Mouse (Mus musculus): ENCODE results near the gene Rpl31. TPM values are rescaled to one million over a fixed set of nuclear protein-coding genes. Genes with fewer than 3 reads are reported as not detected.

The Rpl31 gene
- polyA plus RNA-seq, 1 experiment from 2014 or later = 292 TPM

DNA sequence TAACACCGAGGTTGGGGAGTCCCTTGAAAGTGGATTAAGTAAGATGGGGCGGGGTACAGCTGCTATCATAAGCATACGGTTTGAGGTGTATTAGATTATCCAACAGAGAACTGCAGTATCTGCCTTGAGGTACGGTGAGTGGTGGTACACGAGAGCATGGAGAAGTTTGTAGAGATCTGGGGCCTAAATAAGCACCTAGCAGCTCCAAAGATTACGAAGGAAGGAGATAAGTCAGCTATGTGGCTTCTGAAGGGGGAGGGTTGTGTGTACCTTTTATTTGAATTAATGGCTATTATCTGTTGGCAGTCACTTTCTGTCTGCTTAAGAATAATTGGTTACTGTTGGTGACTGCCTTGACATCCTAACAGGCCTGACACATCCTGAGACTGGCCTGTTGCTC, 2.8 kb downstream of the Rpl31 start:
- Histone ChIP-seq H3K27ac (no peak overlapping the region), H3K4me2 (no peak overlapping the region), H3K27me3 (replicated peaks) (no peaks in the 10 kb centered on the region), H3K4me3 (no peak overlapping the region), H3K9me3 (no peaks in the 10 kb centered on the region), H3K4me1 (peaks cover 19% of the 10 kb centered on the region), H3K36me3 (replicated peaks) (peaks cover 34% of the 10 kb centered on the region; the same call in 1 of the 2 replicates), H3K9ac (no peak overlapping the region)
- no peak for ATAC-seq (replicated peaks)
- 88% methylated on average over 6 of the region's 6 CpGs for WGBS

DNA sequence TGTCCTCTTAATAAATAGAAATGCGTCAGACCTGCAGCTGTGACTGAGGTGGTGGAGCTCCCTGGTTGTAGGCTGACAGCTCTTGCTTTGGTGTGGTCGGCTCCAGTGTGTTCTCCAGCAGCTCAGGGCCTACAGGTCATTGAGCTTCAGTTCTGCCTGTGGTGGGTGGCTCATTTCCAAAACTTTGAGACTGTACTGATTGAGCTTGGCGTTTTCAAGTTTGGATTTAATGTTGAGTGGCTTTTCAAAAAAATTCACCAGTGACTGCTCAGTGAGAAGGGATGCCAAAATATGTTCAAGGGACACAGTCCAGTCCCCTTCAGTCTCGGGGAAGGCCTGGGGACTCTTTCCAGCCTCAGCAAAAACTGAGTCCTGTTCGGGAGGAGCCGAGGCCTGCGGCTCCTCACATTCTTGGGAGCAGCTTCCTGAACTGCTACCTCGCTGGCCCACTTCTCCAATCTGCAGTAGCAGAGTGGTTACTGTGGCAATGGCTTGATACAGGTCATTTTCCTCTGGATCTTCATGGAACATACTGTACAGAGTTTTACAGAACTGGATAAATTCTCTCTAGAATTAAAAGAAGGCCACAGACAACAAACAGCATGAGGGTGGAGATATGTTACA, 4.7 kb downstream of the Rpl31 start:
- H3K9me3 ChIP-seq = no peaks in the 10 kb centered on the region
- no peak overlapping the region for H3K4me2 ChIP-seq
- 83% methylated on average over 8 of the region's 8 CpGs for WGBS
- ATAC-seq (replicated peaks) = no peak
- H3K27ac ChIP-seq = no peak overlapping the region
- H3K27me3 ChIP-seq (replicated peaks) = no peaks in the 10 kb centered on the region
- H3K36me3 ChIP-seq (replicated peaks) = peaks cover 34% of the 10 kb centered on the region; the same call in 1 of the 2 replicates
- no peak overlapping the region for H3K4me3 ChIP-seq
- no peak overlapping the region for H3K9ac ChIP-seq
- H3K4me1 ChIP-seq = peaks cover 12% of the 10 kb centered on the region

DNA sequence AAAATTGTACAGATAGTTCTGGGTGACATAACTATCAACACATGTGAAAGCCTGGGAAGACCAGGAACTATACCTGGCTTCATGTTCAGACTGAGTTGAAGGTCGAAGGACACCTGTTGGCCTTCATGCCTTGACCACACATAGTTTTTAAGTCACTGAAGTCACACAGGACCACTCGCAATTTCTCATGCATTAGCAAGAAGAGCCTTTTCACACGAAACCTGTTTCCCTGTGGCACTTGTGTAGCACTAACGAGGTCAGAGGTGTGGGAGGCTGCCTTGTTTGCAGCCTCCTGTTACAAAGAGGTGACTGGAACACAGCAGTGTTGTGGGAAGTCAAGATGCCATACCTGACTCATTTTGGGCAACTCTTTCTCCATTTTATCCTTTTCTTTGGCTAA, 5.7 kb downstream of the Rpl31 start:
- H3K4me2 ChIP-seq = no peak overlapping the region
- 76% methylated on average over 4 of the region's 4 CpGs for WGBS
- H3K27ac ChIP-seq = no peak overlapping the region
- H3K27me3 ChIP-seq (replicated peaks) = no peaks in the 10 kb centered on the region
- peaks cover 34% of the 10 kb centered on the region; the same call in 1 of the 2 replicates for H3K36me3 ChIP-seq (replicated peaks)
- peaks cover 12% of the 10 kb centered on the region for H3K4me1 ChIP-seq
- H3K9ac ChIP-seq = no peak overlapping the region
- no peak for ATAC-seq (replicated peaks)
- no peak overlapping the region for H3K4me3 ChIP-seq
- no peaks in the 10 kb centered on the region for H3K9me3 ChIP-seq

DNA sequence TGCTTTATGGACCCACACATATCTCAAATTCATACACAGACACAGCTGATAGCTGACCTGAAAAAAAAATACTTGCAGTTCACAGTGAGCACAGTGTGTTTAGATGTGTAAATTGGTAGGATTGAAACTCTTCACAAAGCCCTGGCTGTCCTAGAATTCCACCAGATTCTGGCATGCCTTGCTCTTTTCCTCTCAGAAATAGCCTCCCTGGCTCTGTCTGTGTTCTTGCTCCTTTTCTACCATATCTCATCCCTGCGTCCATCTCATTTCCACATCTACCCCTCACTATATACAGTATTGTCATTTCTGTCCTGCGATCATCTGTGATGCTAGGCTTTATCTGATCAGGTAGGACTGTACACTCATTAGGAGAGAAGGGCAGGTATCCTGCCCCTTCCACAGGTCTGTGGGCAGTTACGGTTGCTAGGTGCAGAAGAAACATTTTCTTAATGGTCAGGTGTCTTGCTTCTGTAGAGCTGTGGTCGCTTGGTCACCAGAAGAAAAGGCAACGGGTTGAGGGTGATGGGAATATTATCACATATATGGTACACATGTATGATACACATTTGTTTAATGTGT, 6.7 kb downstream of the Rpl31 start:
- Histone ChIP-seq H3K4me1 (peaks cover 5% of the 10 kb centered on the region), H3K27ac (no peak overlapping the region), H3K4me2 (no peak overlapping the region), H3K36me3 (replicated peaks) (peaks cover 34% of the 10 kb centered on the region; the same call in 1 of the 2 replicates), H3K27me3 (replicated peaks) (no peaks in the 10 kb centered on the region), H3K9me3 (no peaks in the 10 kb centered on the region), H3K4me3 (no peak overlapping the region), H3K9ac (no peak overlapping the region)
- 88% methylated on average over 5 of the region's 5 CpGs for WGBS
- no peak for ATAC-seq (replicated peaks)

DNA sequence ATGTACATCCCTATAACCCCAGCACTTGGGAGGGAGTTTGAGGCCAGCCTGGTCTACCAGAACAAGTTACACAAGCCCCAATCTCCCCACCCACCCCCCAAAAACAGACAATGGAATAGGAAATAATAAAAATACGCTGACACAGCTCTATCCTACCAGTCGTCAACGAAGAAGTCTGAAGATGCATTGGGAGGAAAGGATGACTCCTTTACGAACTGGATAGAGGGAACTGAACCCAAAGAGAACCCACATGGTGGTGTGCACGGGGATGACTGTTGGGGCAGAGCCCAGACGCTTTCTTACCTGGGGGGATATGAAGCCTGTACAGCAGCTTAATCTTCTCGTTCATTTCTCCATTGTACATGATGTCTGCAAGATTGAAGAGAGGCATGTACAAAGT, 8.5 kb downstream of the Rpl31 start:
- no peak for ATAC-seq (replicated peaks)
- 87% methylated on average over 7 of the region's 7 CpGs for WGBS
- peaks cover 22% of the 10 kb centered on the region; the same call in 1 of the 2 replicates for H3K36me3 ChIP-seq (replicated peaks)

DNA sequence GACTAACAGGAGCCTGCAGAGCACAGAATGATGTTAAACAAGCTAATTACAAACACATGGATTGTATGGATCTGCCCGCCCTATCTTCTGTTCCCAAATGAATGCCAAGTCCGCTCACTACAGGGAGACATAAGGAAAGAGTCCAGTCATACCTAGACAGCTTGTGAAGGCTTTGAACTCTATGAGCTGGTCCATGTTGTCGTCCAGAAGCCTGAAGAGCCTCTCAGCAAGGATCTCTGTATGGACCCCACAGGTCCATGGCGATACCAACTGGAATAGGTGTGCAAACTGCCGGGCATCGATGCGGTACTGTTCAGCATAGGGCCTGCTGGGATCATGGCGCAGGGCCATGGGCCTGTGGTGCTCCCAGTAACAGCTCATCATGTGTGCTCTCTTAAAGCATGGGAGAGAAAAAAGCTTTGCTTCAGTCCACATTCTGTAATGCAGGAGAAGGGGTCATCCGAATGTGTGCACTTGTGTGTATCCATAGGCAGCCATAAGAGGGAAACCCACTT, 9.1 kb downstream of the Rpl31 start:
- ATAC-seq (replicated peaks) = no peak
- WGBS = 93% methylated on average over 9 of the region's 9 CpGs

More for the DNA sequence above, 8.5 kb downstream of the Rpl31 start:
- H3K27me3 ChIP-seq (replicated peaks) = no peaks in the 10 kb centered on the region
- H3K27ac ChIP-seq = no peak overlapping the region
- no peak overlapping the region for H3K4me2 ChIP-seq
- no peaks in the 10 kb centered on the region for H3K4me1 ChIP-seq
- no peak overlapping the region for H3K9ac ChIP-seq
- no peaks in the 10 kb centered on the region for H3K9me3 ChIP-seq
- no peak overlapping the region for H3K4me3 ChIP-seq

DNA sequence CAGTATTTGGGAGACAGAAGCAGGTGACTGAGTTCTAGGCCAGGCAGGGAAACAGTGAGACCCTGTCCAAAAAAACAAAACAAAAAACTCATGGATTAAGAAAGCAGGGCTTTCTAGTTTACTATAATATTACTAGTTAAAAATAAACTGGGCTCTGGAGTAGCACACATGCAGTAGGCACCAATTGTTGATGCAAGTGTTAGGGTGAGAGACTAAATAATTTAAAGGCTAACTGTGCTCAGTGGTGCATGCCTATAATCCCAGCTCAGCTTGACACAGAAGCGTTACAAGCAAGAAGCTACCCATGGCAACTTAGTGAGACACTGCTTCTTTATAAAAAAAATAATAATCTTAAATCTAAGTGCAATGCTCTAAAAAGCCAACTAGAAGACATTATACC, 10.9 kb downstream of the Rpl31 start:
- Histone ChIP-seq H3K4me1 (no peaks in the 10 kb centered on the region), H3K27me3 (replicated peaks) (no peaks in the 10 kb centered on the region), H3K4me3 (no peak overlapping the region), H3K9ac (no peak overlapping the region), H3K36me3 (replicated peaks) (no peaks in the 10 kb centered on the region), H3K4me2 (no peak overlapping the region), H3K9me3 (no peaks in the 10 kb centered on the region), H3K27ac (no peak overlapping the region)
- 27% methylated on average over 1 of the region's 1 CpGs for WGBS
- no peak for ATAC-seq (replicated peaks)

More for the DNA sequence above, 9.1 kb downstream of the Rpl31 start:
- Histone ChIP-seq H3K9ac (no peak overlapping the region), H3K27ac (no peak overlapping the region), H3K9me3 (no peaks in the 10 kb centered on the region), H3K27me3 (replicated peaks) (no peaks in the 10 kb centered on the region), H3K4me2 (no peak overlapping the region), H3K36me3 (replicated peaks) (peaks cover 15% of the 10 kb centered on the region; the same call in 1 of the 2 replicates), H3K4me3 (no peak overlapping the region), H3K4me1 (no peaks in the 10 kb centered on the region)

DNA sequence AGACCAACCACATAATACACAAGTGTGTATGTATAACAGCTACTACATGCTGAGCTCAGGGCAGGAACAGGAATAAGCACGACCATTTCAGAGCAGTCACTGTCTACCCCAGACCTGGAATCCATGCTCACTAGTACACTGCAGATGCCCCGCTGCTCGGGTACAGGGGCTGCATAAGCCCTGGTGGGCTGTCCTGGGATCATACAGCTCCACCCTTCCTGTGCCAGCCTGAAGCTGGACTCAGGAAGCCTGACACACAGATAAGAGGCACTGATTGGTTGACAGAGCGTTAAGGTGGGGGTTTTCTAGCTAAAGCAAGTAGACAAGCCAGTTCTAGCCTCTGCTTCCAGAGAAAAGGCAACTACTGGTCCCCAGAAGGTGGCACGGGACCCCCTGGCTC, 11.4 kb downstream of the Rpl31 start:
- H3K9ac ChIP-seq = no peak overlapping the region
- H3K4me3 ChIP-seq = no peak overlapping the region
- no peaks in the 10 kb centered on the region for H3K4me1 ChIP-seq
- H3K27me3 ChIP-seq (replicated peaks) = no peaks in the 10 kb centered on the region
- no peak for ATAC-seq (replicated peaks)
- H3K36me3 ChIP-seq (replicated peaks) = no peaks in the 10 kb centered on the region
- H3K4me2 ChIP-seq = no peak overlapping the region
- H3K9me3 ChIP-seq = no peaks in the 10 kb centered on the region
- H3K27ac ChIP-seq = no peak overlapping the region
- 78% methylated on average over 5 of the region's 5 CpGs for WGBS

DNA sequence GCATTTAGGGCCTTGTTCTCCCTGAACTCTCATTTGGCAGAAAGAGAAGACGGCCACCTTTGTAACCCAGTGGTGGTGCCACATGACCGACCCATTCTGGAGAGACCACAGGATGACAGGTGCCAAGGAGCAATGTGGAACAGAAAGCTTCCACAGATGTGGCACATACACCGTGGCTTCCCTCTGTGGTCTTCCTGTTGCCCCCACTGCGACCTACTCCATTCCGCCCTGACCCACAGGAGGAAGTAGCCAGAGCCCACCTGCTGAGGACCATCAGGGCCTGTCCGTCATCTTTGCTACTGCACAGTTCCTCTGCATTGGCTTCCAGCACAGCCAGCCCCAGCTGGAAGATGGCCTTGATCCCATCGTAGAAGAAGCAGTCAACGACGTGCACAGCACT, 13.4 kb downstream of the Rpl31 start:
- H3K9ac ChIP-seq = no peak overlapping the region
- no peak for ATAC-seq (replicated peaks)

DNA sequence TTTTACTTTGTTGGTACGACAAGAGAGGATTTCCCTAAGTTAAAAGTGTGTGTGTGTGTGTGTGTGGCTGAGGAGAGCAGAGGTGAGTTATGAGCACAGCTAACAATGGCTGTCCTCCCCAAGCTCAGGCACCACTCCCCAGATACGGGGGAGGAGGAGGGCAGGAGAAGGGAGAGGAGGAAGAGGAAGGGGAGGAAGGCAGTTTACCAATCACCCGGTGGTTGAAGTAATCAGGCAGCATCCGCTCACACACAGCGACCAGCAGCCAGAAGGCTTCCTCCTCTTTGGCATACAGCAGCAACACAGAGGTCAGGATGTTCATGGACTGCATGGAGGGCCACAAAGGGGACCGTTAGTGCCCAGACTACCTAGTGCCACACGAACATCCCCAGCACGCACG, 17.3 kb downstream of the Rpl31 start:
- Histone ChIP-seq H3K27ac (no peak overlapping the region), H3K36me3 (replicated peaks) (no peaks in the 10 kb centered on the region), H3K9ac (no peak overlapping the region), H3K4me1 (no peaks in the 10 kb centered on the region), H3K9me3 (no peaks in the 10 kb centered on the region), H3K4me2 (no peak overlapping the region), H3K27me3 (replicated peaks) (no peaks in the 10 kb centered on the region), H3K4me3 (no peak overlapping the region)
- WGBS = 84% methylated on average over 9 of the region's 9 CpGs
- no peak for ATAC-seq (replicated peaks)

More for the DNA sequence above, 13.4 kb downstream of the Rpl31 start:
- Histone ChIP-seq H3K9me3 (no peaks in the 10 kb centered on the region), H3K4me1 (no peaks in the 10 kb centered on the region), H3K4me3 (no peak overlapping the region), H3K27me3 (replicated peaks) (no peaks in the 10 kb centered on the region), H3K27ac (no peak overlapping the region), H3K4me2 (no peak overlapping the region), H3K36me3 (replicated peaks) (no peaks in the 10 kb centered on the region)
- 90% methylated on average over 9 of the region's 9 CpGs for WGBS

DNA sequence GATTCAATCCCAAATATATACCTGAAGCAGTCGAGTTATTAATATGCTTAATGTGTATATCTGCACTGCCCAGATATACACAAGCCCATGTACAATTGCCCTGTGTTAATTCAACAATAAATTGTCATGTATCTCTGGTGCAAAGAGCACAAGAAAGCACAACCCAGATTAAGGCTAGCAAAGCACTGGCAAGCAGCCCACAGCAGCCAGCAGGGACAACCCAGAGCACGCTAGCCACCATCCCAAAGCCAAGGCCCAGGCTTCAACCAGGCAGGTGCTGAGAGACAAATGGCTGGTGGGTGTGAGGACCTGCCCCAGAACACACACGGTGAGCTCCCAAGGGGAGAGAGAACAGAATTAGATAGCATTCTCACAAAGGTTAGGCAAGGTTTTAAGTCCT, 18.8 kb downstream of the Rpl31 start:
- H3K27ac ChIP-seq = no peak overlapping the region
- H3K9ac ChIP-seq = no peak overlapping the region
- no peaks in the 10 kb centered on the region for H3K27me3 ChIP-seq (replicated peaks)
- no peaks in the 10 kb centered on the region for H3K4me1 ChIP-seq
- 77% methylated on average over 3 of the region's 3 CpGs for WGBS
- no peaks in the 10 kb centered on the region for H3K9me3 ChIP-seq
- H3K4me2 ChIP-seq = no peak overlapping the region
- ATAC-seq (replicated peaks) = no peak
- H3K4me3 ChIP-seq = no peak overlapping the region
- H3K36me3 ChIP-seq (replicated peaks) = no peaks in the 10 kb centered on the region

DNA sequence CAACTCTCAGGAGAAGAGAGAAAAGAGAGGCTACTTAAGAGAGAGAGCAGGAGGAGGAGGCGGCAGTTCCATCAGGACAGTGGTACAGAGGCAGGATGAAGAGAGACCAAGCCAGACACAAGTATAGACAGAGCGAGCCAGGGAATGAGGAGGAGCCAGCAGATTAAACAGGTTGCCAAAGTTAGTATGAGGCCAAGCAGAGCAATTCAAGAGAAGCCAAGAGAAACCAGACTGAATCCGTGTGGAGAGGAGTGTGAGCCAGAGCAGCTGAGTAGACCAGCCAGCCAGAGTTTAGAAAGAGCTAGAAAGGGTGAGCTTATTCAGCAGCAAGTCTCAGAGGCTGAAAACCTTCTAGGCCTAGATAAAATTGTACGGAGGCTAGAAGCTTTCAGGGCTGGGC, 19.9 kb downstream of the Rpl31 start:
- ATAC-seq (replicated peaks) = no peak
- WGBS = 83% methylated on average over 4 of the region's 4 CpGs
- H3K27me3 ChIP-seq (replicated peaks) = no peaks in the 10 kb centered on the region
- no peak overlapping the region for H3K9ac ChIP-seq
- no peaks in the 10 kb centered on the region for H3K9me3 ChIP-seq
- H3K4me3 ChIP-seq = no peak overlapping the region
- H3K27ac ChIP-seq = no peak overlapping the region
- H3K4me1 ChIP-seq = no peaks in the 10 kb centered on the region
- H3K4me2 ChIP-seq = no peak overlapping the region
- no peaks in the 10 kb centered on the region for H3K36me3 ChIP-seq (replicated peaks)

DNA sequence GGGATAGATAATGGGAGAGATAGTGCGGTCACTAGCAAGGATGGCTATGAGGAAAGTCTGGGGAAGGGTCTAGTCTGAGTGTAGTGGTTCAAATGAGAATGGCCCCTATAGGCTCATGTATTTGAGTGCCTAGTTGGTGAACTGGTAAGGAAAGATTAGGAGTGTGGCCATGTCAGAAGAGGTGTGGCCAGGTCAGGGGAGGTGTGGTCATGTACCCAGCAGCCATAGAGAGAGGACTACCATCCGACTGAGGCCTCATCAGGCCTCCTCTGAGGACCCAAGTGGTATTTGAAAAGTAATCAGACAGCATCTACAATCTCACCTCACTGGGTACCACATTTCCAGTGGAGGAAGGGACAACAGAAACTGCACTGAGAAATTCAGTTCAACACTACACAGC, 20.5 kb downstream of the Rpl31 start:
- Histone ChIP-seq H3K9me3 (no peaks in the 10 kb centered on the region), H3K36me3 (replicated peaks) (no peaks in the 10 kb centered on the region), H3K27ac (no peak overlapping the region), H3K27me3 (replicated peaks) (no peaks in the 10 kb centered on the region), H3K4me2 (no peak overlapping the region), H3K9ac (no peak overlapping the region), H3K4me1 (no peaks in the 10 kb centered on the region), H3K4me3 (no peak overlapping the region)
- ATAC-seq (replicated peaks) = no peak
- 82% methylated on average over 2 of the region's 2 CpGs for whole genome bisulfite sequencing
